Mouse (Mus musculus) hindbrain, embryonic 11.5 days (tissue): ENCODE data around the gene Hes6. TPM values are rescaled to one million over a fixed set of nuclear protein-coding genes. Genes with fewer than 3 reads are reported as not detected.

Experiments used
- ATAC-seq: fragments of 200-750 bp; cut with Nextera tagmentation; 2 replicates; pipeline ENCODE4 v1.8.0; 2017; ENCODE audit warnings: mild to moderate bottlenecking, moderate TSS enrichment, moderate library complexity; ENCODE audit not compliant: low FRiP score
- DNase-seq: peaks from one replicate; pipeline ENCODE4 v3.0.0-alpha.2; 2015; ENCODE audit warnings: low spot score
- H3K27ac ChIP-seq: fragments of 300-500 bp; sonication (generic); 2 replicates; pipeline ENCODE4 v1.5.1; 2014; ENCODE audit warnings: mild to moderate bottlenecking, low read depth, low read length
- H3K27me3 ChIP-seq: fragments of 300-500 bp; sonication (generic); 2 replicates; pipeline ENCODE4 v1.6.1; 2014; ENCODE audit warnings: mild to moderate bottlenecking, low read length, moderate library complexity, mixed read lengths; ENCODE audit not compliant: control insufficient read depth, insufficient read depth
- H3K36me3 ChIP-seq: fragments of 300-500 bp; sonication (generic); 2 replicates; pipeline ENCODE4 v1.6.1; 2014; ENCODE audit warnings: mild to moderate bottlenecking, low read length, moderate library complexity, mixed read lengths; ENCODE audit not compliant: control insufficient read depth, insufficient read depth
- H3K4me1 ChIP-seq: fragments of 300-500 bp; sonication (generic); replicated peaks from 2 replicates; pipeline ENCODE4 v1.6.1; 2014; ENCODE audit warnings: low read length, mixed read lengths; ENCODE audit not compliant: control insufficient read depth, insufficient read depth
- H3K4me2 ChIP-seq: fragments of 300-500 bp; sonication (generic); replicated peaks from 2 replicates; pipeline ENCODE4 v1.6.1; 2014; ENCODE audit warnings: mild to moderate bottlenecking, low read depth, low read length
- H3K4me3 ChIP-seq: fragments of 300-500 bp; sonication (generic); 2 replicates; pipeline ENCODE4 v1.5.1; 2014; ENCODE audit warnings: low read depth, low read length
- H3K9ac ChIP-seq: fragments of 300-500 bp; sonication (generic); 2 replicates; pipeline ENCODE4 v1.6.1; 2014; ENCODE audit warnings: low read depth, low read length
- H3K9me3 ChIP-seq: fragments of 300-500 bp; sonication (generic); 2 replicates; pipeline ENCODE4 v1.6.1; 2016; ENCODE audit warnings: low read length; ENCODE audit not compliant: control insufficient read depth
- WGBS: fragments of 180-500 bp; shearing (Covaris S2); extraction: QIAGEN DNeasy Blood & Tissue Kit; methylation state at CpG from one replicate; pipeline ENCODE4 v1.1.7; 2014; 5-methylcytosine and 5-hydroxymethylcytosine counted together
- polyA plus RNA-seq: library from polyadenylated mRNA; unstranded; fragments of >200 nt; fragmentation: Nextera tagmentation; extraction: Ambion mirVana; gene quantifications from 2 replicates; pipeline ENCODE4 v1.2.1, GENCODE M21; 2014

Gene Hes6
- polyA plus RNA-seq, 1 experiment from 2014 or later: 288 TPM

DNA sequence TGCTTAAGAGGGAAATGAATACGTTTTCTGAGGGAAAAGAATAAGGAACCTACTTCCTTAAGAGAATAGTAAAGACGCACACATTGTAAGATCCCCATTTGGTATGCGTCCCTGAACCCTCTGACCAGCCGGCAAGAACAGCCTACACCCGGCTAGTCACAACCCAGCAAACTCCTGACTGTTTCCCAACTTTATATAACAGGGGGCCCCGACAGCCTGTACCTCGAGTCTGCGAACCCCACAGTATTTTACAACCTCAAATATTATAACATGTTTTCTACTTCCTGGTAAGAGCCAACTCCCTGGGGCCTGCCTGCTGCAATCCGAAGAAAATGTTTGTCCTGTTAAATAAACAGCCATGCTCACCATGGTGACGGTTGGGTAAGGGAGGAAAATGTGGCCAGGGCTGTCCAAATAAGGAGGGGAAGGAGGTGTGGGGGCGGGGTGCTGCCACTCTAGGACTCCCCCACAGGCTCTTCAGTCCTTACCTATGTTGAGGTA lies 42.5 kb upstream of the Hes6 start:
- 35% methylated on average over 11 of the region's 11 CpGs for WGBS
- 0 out of 2 replicates have a peak overlapping the region, but pooled peaks have one; percentile 8 for H3K4me2 ChIP-seq
- H3K36me3 ChIP-seq: no peaks in the 10 kb centered on the region
- no peak overlapping the region for H3K9ac ChIP-seq
- no peaks in the 10 kb centered on the region for H3K27me3 ChIP-seq
- no peaks in the 10 kb centered on the region for H3K9me3 ChIP-seq
- DNase-seq (peak; percentile 47), ATAC-seq (no peak)
- peaks cover 5% of the 10 kb centered on the region; the same call in 1 of the 2 replicates for H3K4me1 ChIP-seq
- no peak overlapping the region for H3K27ac ChIP-seq
- no peak overlapping the region for H3K4me3 ChIP-seq

DNA sequence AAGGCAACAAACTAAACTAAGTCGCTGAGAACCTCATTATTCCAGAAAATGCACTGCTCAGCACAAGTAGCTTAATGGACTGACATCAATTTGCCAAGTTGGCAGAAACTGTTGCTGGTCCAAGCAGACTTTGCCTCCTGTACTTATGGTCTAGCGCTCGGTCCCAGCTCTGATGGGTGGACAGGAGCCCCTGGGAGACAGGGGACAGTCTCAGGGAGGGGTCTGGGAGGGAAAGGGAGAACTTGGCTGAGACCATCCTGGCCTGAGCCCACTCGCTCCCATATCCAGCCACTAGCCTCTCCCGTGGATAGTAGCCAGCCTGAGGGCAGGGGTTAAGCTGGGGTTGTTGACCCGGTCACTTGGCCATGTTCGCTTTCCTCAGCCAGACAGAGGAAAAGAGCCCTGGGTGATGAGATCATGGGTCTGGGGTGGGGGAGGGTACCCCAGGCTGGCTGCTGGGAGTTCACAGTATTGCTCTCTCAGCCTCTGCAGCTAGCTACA lies 41.9 kb upstream of the Hes6 start:
- H3K9me3 ChIP-seq: no peaks in the 10 kb centered on the region
- peaks cover 5% of the 10 kb centered on the region; the same call in 1 of the 2 replicates for H3K4me1 ChIP-seq
- H3K27ac ChIP-seq: no peak overlapping the region
- WGBS: 37% methylated on average over 7 of the region's 7 CpGs
- no peak overlapping the region for H3K9ac ChIP-seq
- H3K4me2 ChIP-seq: no peak overlapping the region; the same call in 1 of the 2 replicates
- H3K4me3 ChIP-seq: no peak overlapping the region
- H3K27me3 ChIP-seq: no peaks in the 10 kb centered on the region
- H3K36me3 ChIP-seq: no peaks in the 10 kb centered on the region
- ATAC-seq (no peak), DNase-seq (peak; percentile 35)

DNA sequence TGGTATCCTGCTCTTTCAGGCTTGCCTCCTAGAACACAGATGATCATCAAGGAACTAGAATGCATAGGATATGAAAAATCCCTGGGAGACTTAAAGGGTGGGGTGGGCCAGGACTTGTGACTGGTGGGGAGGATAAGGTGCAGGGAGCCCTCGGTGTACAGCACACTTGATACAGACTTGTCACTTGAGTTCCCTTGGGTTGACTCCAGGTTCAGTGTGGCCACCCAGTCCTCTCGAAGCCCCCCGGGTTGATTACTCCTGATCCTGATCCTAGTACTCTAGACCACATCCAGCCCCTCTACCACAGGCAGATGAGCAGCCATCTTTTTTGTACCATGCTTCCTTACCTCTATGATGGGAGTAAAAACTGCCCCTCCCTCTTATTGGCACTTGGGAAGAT lies 41.1 kb upstream of the Hes6 start:
- Histone ChIP-seq H3K27me3 (no peaks in the 10 kb centered on the region), H3K36me3 (no peaks in the 10 kb centered on the region), H3K4me2 (no peak overlapping the region), H3K4me1 (peaks cover 5% of the 10 kb centered on the region; the same call in 1 of the 2 replicates), H3K27ac (no peak overlapping the region), H3K9ac (no peak overlapping the region), H3K4me3 (no peak overlapping the region), H3K9me3 (no peaks in the 10 kb centered on the region)
- no peak for DNase-seq
- no peak for ATAC-seq
- WGBS: 91% methylated on average over 3 of the region's 3 CpGs

DNA sequence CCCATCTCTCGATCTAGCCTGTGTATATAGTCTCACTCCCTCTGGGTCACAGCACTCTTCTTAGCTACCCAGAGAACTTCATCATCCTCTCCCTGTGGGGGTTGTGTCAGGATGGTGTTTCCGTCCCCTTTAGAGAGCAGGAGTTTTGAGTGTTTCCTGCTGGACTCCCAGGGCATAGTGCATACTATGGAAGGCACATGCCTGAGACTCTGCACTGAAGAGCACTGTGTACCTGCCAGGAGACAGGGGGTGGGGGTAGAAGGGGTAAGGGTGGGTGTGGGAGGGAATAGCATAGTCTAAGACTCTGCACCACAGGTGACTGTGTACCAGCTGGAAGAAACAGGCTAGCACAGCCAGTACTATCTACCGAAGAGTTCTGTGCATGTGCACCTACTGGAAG lies 40.5 kb upstream of the Hes6 start:
- WGBS: 91% methylated on average over 3 of the region's 3 CpGs

DNA sequence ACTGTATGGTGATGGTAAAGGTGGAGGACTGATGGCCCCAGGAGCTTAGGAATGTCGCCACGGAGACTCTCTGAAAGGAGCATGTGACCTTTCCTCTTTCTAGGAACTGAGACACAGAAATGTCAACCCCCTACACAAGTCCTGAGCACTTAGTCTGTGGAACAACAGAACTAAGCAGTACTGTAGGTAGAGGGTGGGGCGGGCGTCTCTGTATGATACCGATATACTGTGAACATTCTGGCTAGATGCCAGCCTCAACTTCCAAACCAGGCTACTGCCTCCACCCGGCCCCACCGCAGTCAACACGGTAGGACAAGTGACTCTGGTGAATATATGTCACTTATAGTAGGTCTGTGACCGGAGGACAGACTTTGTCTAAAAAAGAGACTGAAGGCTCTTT lies 40.1 kb upstream of the Hes6 start:
- Histone ChIP-seq H3K36me3 (no peaks in the 10 kb centered on the region), H3K27me3 (no peaks in the 10 kb centered on the region), H3K27ac (no peak overlapping the region), H3K4me1 (peaks cover 5% of the 10 kb centered on the region; the same call in 1 of the 2 replicates), H3K9me3 (no peaks in the 10 kb centered on the region), H3K4me2 (no peak overlapping the region), H3K9ac (no peak overlapping the region), H3K4me3 (no peak overlapping the region)
- ATAC-seq: no peak
- DNase-seq: no peak
- WGBS: 89% methylated on average over 9 of the region's 9 CpGs

More for the DNA sequence above, 40.5 kb upstream of the Hes6 start:
- H3K9me3 ChIP-seq: no peaks in the 10 kb centered on the region
- no peak overlapping the region for H3K4me3 ChIP-seq
- no peak overlapping the region for H3K9ac ChIP-seq
- H3K4me2 ChIP-seq: no peak overlapping the region
- H3K27ac ChIP-seq: no peak overlapping the region
- DNase-seq: no peak
- no peaks in the 10 kb centered on the region for H3K27me3 ChIP-seq
- H3K4me1 ChIP-seq: peaks cover 5% of the 10 kb centered on the region; the same call in 1 of the 2 replicates
- ATAC-seq: no peak
- no peaks in the 10 kb centered on the region for H3K36me3 ChIP-seq

DNA sequence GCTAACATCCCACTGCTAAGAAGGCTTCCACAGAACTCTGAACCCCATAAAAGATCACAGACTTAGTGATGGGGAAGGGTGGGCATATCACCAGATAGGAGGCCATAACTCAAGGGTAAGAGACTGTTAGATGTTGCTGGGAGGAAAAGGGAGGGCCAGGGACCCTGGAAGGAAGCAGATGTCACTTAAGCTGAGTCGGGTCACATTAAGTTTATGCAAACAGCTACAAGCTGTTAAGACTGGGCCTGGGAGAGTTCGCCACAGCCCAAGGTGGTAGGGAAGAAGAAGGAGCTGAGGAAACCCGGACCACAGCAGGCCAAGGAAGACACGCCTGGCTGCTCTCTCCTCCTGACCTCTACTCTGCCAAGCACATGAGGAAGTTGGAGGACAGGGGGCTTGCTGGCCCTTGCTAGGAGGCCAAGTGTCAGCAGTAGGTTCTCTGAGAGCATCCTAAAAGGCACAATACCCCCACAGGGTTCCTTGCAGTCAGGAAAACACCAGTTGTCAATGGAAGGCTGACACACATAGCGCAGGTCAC lies 37.8 kb upstream of the Hes6 start:
- no peak for DNase-seq
- H3K4me2 ChIP-seq: no peak overlapping the region
- no peak overlapping the region for H3K9ac ChIP-seq
- no peaks in the 10 kb centered on the region for H3K27me3 ChIP-seq
- H3K36me3 ChIP-seq: 0 out of 2 replicates have a peak, but pooled peaks cover 2% of the 10 kb centered on the region
- peaks cover 3% of the 10 kb centered on the region; the same call in 1 of the 2 replicates for H3K4me1 ChIP-seq
- no peak overlapping the region for H3K4me3 ChIP-seq
- no peak overlapping the region for H3K27ac ChIP-seq
- no peaks in the 10 kb centered on the region for H3K9me3 ChIP-seq
- no peak for ATAC-seq
- WGBS: 58% methylated on average over 5 of the region's 5 CpGs

DNA sequence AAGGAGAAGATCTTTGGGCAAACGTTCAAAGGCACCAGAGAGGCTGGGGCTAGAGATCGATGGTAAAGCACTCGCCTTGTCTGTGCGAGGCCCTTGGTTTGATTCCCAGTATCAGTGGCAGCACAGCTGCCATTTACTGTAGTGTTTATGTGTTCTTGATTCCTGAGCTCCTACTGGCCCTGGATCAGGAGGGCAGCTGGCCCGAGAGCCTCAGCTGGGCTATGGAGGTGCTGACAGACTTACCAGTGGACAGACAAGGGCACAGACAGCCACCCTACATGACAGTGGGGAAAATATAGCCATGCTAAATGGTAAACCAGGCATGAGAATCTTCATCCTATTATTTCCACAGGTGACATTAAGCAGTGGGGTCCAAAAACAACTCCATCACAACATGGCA lies 37.0 kb upstream of the Hes6 start:
- Histone ChIP-seq H3K27ac (no peak overlapping the region), H3K4me3 (no peak overlapping the region), H3K36me3 (0 out of 2 replicates have a peak, but pooled peaks cover 2% of the 10 kb centered on the region), H3K9me3 (no peaks in the 10 kb centered on the region), H3K9ac (no peak overlapping the region), H3K4me2 (no peak overlapping the region), H3K4me1 (no peaks in the 10 kb centered on the region; the same call in 1 of the 2 replicates), H3K27me3 (no peaks in the 10 kb centered on the region)
- no peak for DNase-seq
- WGBS: 96% methylated on average over 5 of the region's 5 CpGs
- ATAC-seq: no peak

DNA sequence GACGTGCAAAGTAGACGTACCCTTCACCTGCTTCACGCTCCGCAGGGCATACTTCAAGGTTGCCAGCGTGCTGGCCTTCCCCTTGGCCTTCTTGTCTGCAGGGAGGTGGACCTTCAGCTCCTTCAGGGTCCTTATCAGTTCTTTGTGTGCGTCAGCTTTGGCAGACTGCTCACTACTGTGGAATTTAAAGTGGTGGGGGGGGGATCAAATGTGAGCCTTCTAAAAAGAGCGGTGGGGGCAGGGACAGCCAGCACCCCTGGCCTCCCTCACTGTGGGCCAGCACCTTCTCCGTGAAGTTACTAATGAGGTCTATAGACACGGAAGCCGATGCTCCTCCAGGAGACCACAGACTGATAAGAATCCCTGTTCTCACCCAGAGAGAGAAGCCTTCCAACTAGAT lies 34.9 kb upstream of the Hes6 start:
- no peak overlapping the region for H3K4me3 ChIP-seq
- no peaks in the 10 kb centered on the region for H3K4me1 ChIP-seq
- no peak overlapping the region for H3K9ac ChIP-seq
- 0 out of 2 replicates have a peak, but pooled peaks cover 2% of the 10 kb centered on the region for H3K36me3 ChIP-seq
- no peaks in the 10 kb centered on the region for H3K9me3 ChIP-seq
- 97% methylated on average over 10 of the region's 10 CpGs for WGBS
- ATAC-seq (no peak), DNase-seq (no peak)
- no peak overlapping the region for H3K4me2 ChIP-seq
- H3K27me3 ChIP-seq: no peaks in the 10 kb centered on the region
- H3K27ac ChIP-seq: no peak overlapping the region

DNA sequence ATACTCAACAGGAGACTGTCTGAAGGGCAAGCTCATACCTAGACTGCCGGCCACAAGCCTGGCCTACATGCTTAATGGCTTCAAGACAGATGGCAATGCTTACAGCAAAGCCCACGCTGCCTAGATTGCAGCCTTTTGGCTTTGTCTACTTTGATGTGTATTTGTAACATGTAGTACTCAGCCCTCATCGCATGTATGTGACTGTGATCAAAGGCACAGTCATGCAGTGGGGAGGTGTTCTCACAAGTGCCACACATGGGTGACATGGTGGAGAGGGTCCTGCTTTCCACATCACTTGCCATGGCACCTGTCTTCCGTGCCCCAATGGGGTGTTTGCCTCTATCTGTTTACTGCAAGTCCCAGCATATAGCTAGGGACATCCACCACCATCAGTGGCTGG lies 32.7 kb upstream of the Hes6 start:
- 88% methylated on average over 4 of the region's 4 CpGs for WGBS
- Histone ChIP-seq H3K4me2 (no peak overlapping the region), H3K4me3 (no peak overlapping the region), H3K27me3 (no peaks in the 10 kb centered on the region), H3K9me3 (no peaks in the 10 kb centered on the region), H3K9ac (no peak overlapping the region), H3K4me1 (no peaks in the 10 kb centered on the region), H3K36me3 (0 out of 2 replicates have a peak, but pooled peaks cover 2% of the 10 kb centered on the region), H3K27ac (no peak overlapping the region)
- DNase-seq (no peak), ATAC-seq (no peak)
